Mouse (Mus musculus): ENCODE measurements around the gene Doc2b. TPM values are rescaled to one million over a fixed set of nuclear protein-coding genes. Genes with fewer than 3 reads are reported as not detected.

The Doc2b gene
- 1.4 and 1.7 TPM in 2 replicates for polyA plus RNA-seq (2015; fragmentation: Nextera tagmentation; extraction: Ambion mirVana)

GRCm38 (mm10) chr11:75796029-75796445, at the start of gene Doc2b:
TSS of gene Doc2b (minus strand) at chr11:75796049.
- H3K4me3 ChIP-seq, result peak within 1 kb of the TSS; percentile 52
- H3K27me3 ChIP-seq, result peaks cover 76% of the 10 kb centered on the region
- WGBS, result 3% methylated on average over 27 of the region's 37 CpGs
- ATAC-seq (ENCODE audit: low FRiP score), result peak; percentile 80
- no peaks in the 10 kb centered on the region for H3K9me3 ChIP-seq
- H3K4me2 ChIP-seq, result peak within 1 kb of the TSS; percentile 65
- H3K36me3 ChIP-seq, result no peaks in the 10 kb centered on the region
- peaks cover 30% of the 10 kb centered on the region for H3K4me1 ChIP-seq (replicated peaks)
- H3K9ac ChIP-seq, result peak within 1 kb of the TSS; percentile 68
- no peak within 1 kb of the TSS for H3K27ac ChIP-seq

GRCm38 (mm10) chr11:75842904-75843619, 47.2 kb upstream of the Doc2b start:
- 65% methylated on average over 4 of the region's 4 CpGs for WGBS
- Histone ChIP-seq H3K4me3 (no peak overlapping the region), H3K9ac (no peak overlapping the region), H3K4me2 (no peak overlapping the region), H3K9me3 (no peaks in the 10 kb centered on the region), H3K4me1 (replicated peaks) (peaks cover 58% of the 10 kb centered on the region), H3K27me3 (no peaks in the 10 kb centered on the region), H3K36me3 (no peaks in the 10 kb centered on the region), H3K27ac (no peak overlapping the region)
- ATAC-seq (ENCODE audit: low FRiP score), result no peak

- Histone ChIP-seq H3K4me3 (no peak overlapping the region), H3K27me3 (no peaks in the 10 kb centered on the region), H3K9me3 (no peaks in the 10 kb centered on the region), H3K27ac (no peak overlapping the region), H3K9ac (no peak overlapping the region), H3K36me3 (no peaks in the 10 kb centered on the region), H3K4me1 (replicated peaks) (peaks cover 53% of the 10 kb centered on the region), H3K4me2 (no peak overlapping the region)
- 52% methylated on average over 3 of the region's 3 CpGs for WGBS
- ATAC-seq (ENCODE audit: low FRiP score), result 0 out of 2 replicates have a peak, but pooled peaks have one; percentile 15
Observed at GRCm38 (mm10) chr11:75841503-75841902, 45.7 kb upstream of the Doc2b start.

GRCm38 (mm10) chr11:75839536-75840430, 43.9 kb upstream of the Doc2b start:
- Histone ChIP-seq H3K27ac (no peak overlapping the region), H3K4me1 (replicated peaks) (peaks cover 39% of the 10 kb centered on the region), H3K27me3 (no peaks in the 10 kb centered on the region), H3K36me3 (no peaks in the 10 kb centered on the region), H3K9ac (no peak overlapping the region), H3K4me3 (no peak overlapping the region), H3K9me3 (no peaks in the 10 kb centered on the region), H3K4me2 (no peak overlapping the region)
- WGBS, result 72% methylated on average over 12 of the region's 12 CpGs
- no peak for ATAC-seq (ENCODE audit: low FRiP score)

- WGBS, result 71% methylated on average over 10 of the region's 10 CpGs
- no peak for ATAC-seq (ENCODE audit: low FRiP score)
- Histone ChIP-seq H3K9me3 (no peaks in the 10 kb centered on the region), H3K4me1 (replicated peaks) (peaks cover 37% of the 10 kb centered on the region), H3K36me3 (no peaks in the 10 kb centered on the region), H3K4me3 (no peak overlapping the region), H3K27ac (no peak overlapping the region), H3K4me2 (no peak overlapping the region), H3K9ac (no peak overlapping the region), H3K27me3 (no peaks in the 10 kb centered on the region)
Observed at GRCm38 (mm10) chr11:75838861-75839426, 43.1 kb upstream of the Doc2b start.

GRCm38 (mm10) chr11:75836240-75836610, 40.4 kb upstream of the Doc2b start:
- Histone ChIP-seq H3K27ac (no peak overlapping the region), H3K27me3 (no peaks in the 10 kb centered on the region), H3K36me3 (no peaks in the 10 kb centered on the region), H3K9me3 (no peaks in the 10 kb centered on the region), H3K4me1 (replicated peaks) (peaks cover 14% of the 10 kb centered on the region), H3K4me3 (no peak overlapping the region), H3K4me2 (no peak overlapping the region), H3K9ac (no peak overlapping the region)
- ATAC-seq (ENCODE audit: low FRiP score), result no peak
- 68% methylated on average over 11 of the region's 11 CpGs for WGBS

GRCm38 (mm10) chr11:75835587-75836239, 39.9 kb upstream of the Doc2b start:
- no peak for ATAC-seq (ENCODE audit: low FRiP score)
- H3K4me3 ChIP-seq, result no peak overlapping the region
- H3K27ac ChIP-seq, result no peak overlapping the region
- peaks cover 13% of the 10 kb centered on the region for H3K4me1 ChIP-seq (replicated peaks)
- H3K4me2 ChIP-seq, result no peak overlapping the region
- WGBS, result 84% methylated on average over 11 of the region's 11 CpGs
- no peak overlapping the region for H3K9ac ChIP-seq
- no peaks in the 10 kb centered on the region for H3K36me3 ChIP-seq
- no peaks in the 10 kb centered on the region for H3K27me3 ChIP-seq
- H3K9me3 ChIP-seq, result no peaks in the 10 kb centered on the region

- no peak for ATAC-seq (ENCODE audit: low FRiP score)
- Histone ChIP-seq H3K36me3 (no peaks in the 10 kb centered on the region), H3K9ac (no peak overlapping the region), H3K27ac (no peak overlapping the region), H3K27me3 (no peaks in the 10 kb centered on the region), H3K4me2 (no peak overlapping the region), H3K4me1 (replicated peaks) (no peaks in the 10 kb centered on the region), H3K4me3 (no peak overlapping the region), H3K9me3 (no peaks in the 10 kb centered on the region)
- 81% methylated on average over 6 of the region's 6 CpGs for WGBS
Observed at GRCm38 (mm10) chr11:75833081-75833480, 37.2 kb upstream of the Doc2b start.

GRCm38 (mm10) chr11:75830386-75830785, 34.5 kb upstream of the Doc2b start:
- no peaks in the 10 kb centered on the region for H3K36me3 ChIP-seq
- H3K4me1 ChIP-seq (replicated peaks), result no peaks in the 10 kb centered on the region
- H3K9me3 ChIP-seq, result no peaks in the 10 kb centered on the region
- 92% methylated on average over 3 of the region's 3 CpGs for WGBS
- no peak overlapping the region for H3K9ac ChIP-seq
- H3K27me3 ChIP-seq, result no peaks in the 10 kb centered on the region
- no peak overlapping the region for H3K27ac ChIP-seq
- no peak overlapping the region for H3K4me3 ChIP-seq
- H3K4me2 ChIP-seq, result no peak overlapping the region
- ATAC-seq (ENCODE audit: low FRiP score), result no peak

GRCm38 (mm10) chr11:75827414-75827813, 31.6 kb upstream of the Doc2b start:
- ATAC-seq (ENCODE audit: low FRiP score), result no peak
- Histone ChIP-seq H3K4me3 (no peak overlapping the region), H3K4me1 (replicated peaks) (peaks cover 8% of the 10 kb centered on the region; the same call in 1 of the 2 replicates), H3K9ac (no peak overlapping the region), H3K4me2 (no peak overlapping the region), H3K27ac (no peak overlapping the region), H3K27me3 (no peaks in the 10 kb centered on the region), H3K9me3 (no peaks in the 10 kb centered on the region), H3K36me3 (no peaks in the 10 kb centered on the region)
- 78% methylated on average over 8 of the region's 8 CpGs for WGBS

- no peak for ATAC-seq (ENCODE audit: low FRiP score)
- no peak overlapping the region for H3K4me3 ChIP-seq
- 55% methylated on average over 7 of the region's 7 CpGs for WGBS
- H3K27me3 ChIP-seq, result 0 out of 2 replicates have a peak, but pooled peaks cover 5% of the 10 kb centered on the region
- H3K36me3 ChIP-seq, result no peaks in the 10 kb centered on the region
- H3K9me3 ChIP-seq, result no peaks in the 10 kb centered on the region
- peaks cover 10% of the 10 kb centered on the region; the same call in 1 of the 2 replicates for H3K4me1 ChIP-seq (replicated peaks)
- H3K4me2 ChIP-seq, result no peak overlapping the region
- H3K9ac ChIP-seq, result no peak overlapping the region
- no peak overlapping the region for H3K27ac ChIP-seq
Observed at GRCm38 (mm10) chr11:75823506-75823905, 27.7 kb upstream of the Doc2b start.

- ATAC-seq (ENCODE audit: low FRiP score), result no peak
- Histone ChIP-seq H3K4me3 (no peak overlapping the region), H3K9ac (no peak overlapping the region), H3K9me3 (no peaks in the 10 kb centered on the region), H3K27me3 (no peaks in the 10 kb centered on the region), H3K27ac (no peak overlapping the region), H3K36me3 (no peaks in the 10 kb centered on the region), H3K4me1 (replicated peaks) (peaks cover 20% of the 10 kb centered on the region), H3K4me2 (no peak overlapping the region)
- WGBS, result 63% methylated on average over 10 of the region's 10 CpGs
Observed at GRCm38 (mm10) chr11:75813085-75813484, 17.2 kb upstream of the Doc2b start.
